Mouse (Mus musculus) forebrain, postnatal 0 days (tissue): ENCODE data around the gene Ralgps1. TPM values are rescaled to one million over a fixed set of nuclear protein-coding genes. Genes with fewer than 3 reads are reported as not detected.
A peak's percentile ranks its signal among the peaks of the same experiment; 100 is the strongest.

Experiments used
- ATAC-seq: fragments of 200-750 bp; cut with Nextera tagmentation; 2 replicates; pipeline ENCODE4 v1.8.0; 2017; ENCODE audit warnings: mild to moderate bottlenecking, moderate library complexity
- DNase-seq: peaks from one replicate; pipeline ENCODE4 v3.0.0-alpha.2; 2015
- H3K27ac ChIP-seq: fragments of 300-500 bp; sonication (generic); 2 replicates; pipeline ENCODE4 v1.5.1; 2014; ENCODE audit warnings: low read depth, mild to moderate bottlenecking, antibody characterized with exemption, low read length, moderate library complexity, mixed read lengths
- H3K27me3 ChIP-seq: fragments of 300-500 bp; sonication (generic); 2 replicates; pipeline ENCODE4 v1.6.1; 2014; ENCODE audit warnings: mild to moderate bottlenecking, low read length, mixed read lengths; ENCODE audit not compliant: insufficient read depth
- H3K36me3 ChIP-seq: fragments of 300-500 bp; sonication (generic); 2 replicates; pipeline ENCODE4 v1.6.1; 2014; ENCODE audit warnings: mild to moderate bottlenecking, moderate library complexity; ENCODE audit not compliant: insufficient read depth
- H3K4me1 ChIP-seq: fragments of 300-500 bp; sonication (generic); 2 replicates; pipeline ENCODE4 v1.6.1; 2014; ENCODE audit warnings: antibody characterized with exemption; ENCODE audit not compliant: insufficient read depth
- H3K4me2 ChIP-seq: fragments of 300-500 bp; sonication (generic); 2 replicates; pipeline ENCODE4 v1.6.1; 2014; ENCODE audit warnings: low read depth, mild to moderate bottlenecking, moderate library complexity
- H3K4me3 ChIP-seq: fragments of 300-500 bp; sonication (generic); 2 replicates; pipeline ENCODE4 v1.5.1; 2014; ENCODE audit warnings: low read depth, low read length, mixed read lengths
- H3K9ac ChIP-seq: fragments of 300-500 bp; sonication (generic); 2 replicates; pipeline ENCODE4 v1.6.1; 2014; ENCODE audit warnings: mild to moderate bottlenecking
- H3K9me3 ChIP-seq: fragments of 300-500 bp; sonication (generic); 2 replicates; pipeline ENCODE4 v1.6.1; 2016; ENCODE audit warnings: low read length
- CTCF ChIP-seq: sonication (generic); IDR thresholded peaks from 2 replicates; pipeline ENCODE4 v1.5.1; 2016; ENCODE audit warnings: antibody characterized with exemption, control low read depth, low read depth
- WGBS: fragments of 180-500 bp; shearing (Covaris S2); extraction: QIAGEN DNeasy Blood & Tissue Kit; methylation state at CpG from one replicate; pipeline ENCODE4 v1.1.7; 2014; 5-methylcytosine and 5-hydroxymethylcytosine counted together
- polyA plus RNA-seq: library from polyadenylated mRNA; unstranded; fragments of >200 nt; fragmentation: Nextera tagmentation; extraction: Ambion mirVana; gene quantifications from 2 replicates; pipeline ENCODE4 v1.2.1, GENCODE M21; 2015
- total RNA-seq: library from RNA; depleted of rRNA; stranded (reverse); fragments of >200 nt; gene quantifications from 2 replicates; pipeline ENCODE4 v1.2.3, GENCODE M21; 2014

Gene Ralgps1
- total and polyA plus RNA-seq, 2 experiments from 2014 or later = 24.6 to 66.9 TPM

DNA sequence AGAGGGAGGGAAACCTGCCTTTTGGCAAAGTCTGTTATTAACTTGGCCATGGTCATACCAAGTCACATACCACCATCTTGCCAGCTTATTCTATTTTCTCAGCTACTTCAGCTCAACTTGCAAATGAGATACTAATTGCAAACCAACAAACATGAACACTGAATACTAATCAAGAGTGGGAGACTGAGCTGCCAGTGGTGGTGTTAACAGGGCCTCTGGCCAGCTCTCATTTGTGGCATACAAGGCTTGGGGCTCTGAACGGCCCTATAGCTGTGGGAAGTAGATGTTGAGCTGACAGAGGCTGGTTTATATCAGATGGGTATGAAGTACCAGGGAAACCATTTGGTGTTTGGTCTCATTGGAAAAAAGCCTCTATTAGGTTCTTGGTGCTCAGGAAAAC lies 104.2 kb downstream of the Ralgps1 start:
- Histone ChIP-seq H3K9me3 (no peaks in the 10 kb centered on the region), H3K9ac (no peak overlapping the region), H3K4me3 (no peak overlapping the region), H3K4me1 (peaks cover 13% of the 10 kb centered on the region), H3K4me2 (no peak overlapping the region), H3K27ac (0 out of 2 replicates have a peak overlapping the region, but pooled peaks have one; percentile 21), H3K27me3 (no peaks in the 10 kb centered on the region), H3K36me3 (peaks cover 9% of the 10 kb centered on the region)
- DNase-seq (peak; percentile 57), ATAC-seq (peak; percentile 67)
- WGBS = 18% methylated on average over 1 of the region's 1 CpGs
- no peak for TF ChIP-seq CTCF

DNA sequence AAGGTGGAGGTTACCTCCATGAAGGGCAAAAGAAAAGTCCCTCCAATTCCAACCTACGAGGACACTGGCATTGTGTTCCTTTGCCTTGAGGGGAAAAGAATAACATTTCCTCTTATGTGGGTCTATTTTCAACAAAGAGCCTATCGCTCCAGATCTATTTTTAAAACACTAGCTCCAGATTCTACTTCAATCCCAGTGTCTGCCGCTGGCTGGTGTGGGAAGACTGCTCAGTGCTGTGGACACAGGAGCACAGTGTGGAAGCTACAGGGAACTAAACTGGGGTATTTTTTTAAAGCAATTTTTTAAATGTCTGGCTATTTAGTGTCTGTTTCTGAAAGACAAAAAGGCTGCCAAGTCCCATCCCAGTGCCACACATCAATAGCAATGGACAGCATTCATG lies 105.5 kb downstream of the Ralgps1 start:
- H3K36me3 ChIP-seq = peaks cover 6% of the 10 kb centered on the region

DNA sequence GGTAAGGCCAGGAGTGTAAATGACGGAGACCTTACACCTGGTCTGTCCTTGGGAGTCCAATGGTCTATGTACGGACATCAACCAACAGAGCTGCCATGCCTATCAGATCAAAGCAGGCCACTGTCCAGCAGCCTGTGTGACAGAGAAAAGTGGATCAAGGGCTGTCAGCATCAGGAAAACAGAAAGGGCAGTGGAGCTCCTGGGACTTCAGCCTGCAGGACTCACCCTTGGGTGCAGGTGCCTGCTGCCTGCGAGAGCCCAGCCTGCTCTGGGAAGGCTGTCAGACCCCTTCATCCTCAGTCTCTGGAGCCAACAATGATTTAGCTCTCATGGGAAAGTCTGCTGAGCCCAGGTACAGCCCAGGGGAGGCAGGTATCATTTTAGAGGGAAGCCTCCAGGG lies 109.8 kb downstream of the Ralgps1 start:
- no peak for DNase-seq
- 96% methylated on average over 3 of the region's 3 CpGs for WGBS
- Histone ChIP-seq H3K4me2 (no peak overlapping the region), H3K36me3 (peaks cover 14% of the 10 kb centered on the region), H3K9ac (no peak overlapping the region), H3K27me3 (no peaks in the 10 kb centered on the region), H3K4me1 (peaks cover 4% of the 10 kb centered on the region), H3K9me3 (no peaks in the 10 kb centered on the region), H3K4me3 (no peak overlapping the region), H3K27ac (no peak overlapping the region)
- no peak for TF ChIP-seq CTCF
- no peak for ATAC-seq

More for the DNA sequence above, 105.5 kb downstream of the Ralgps1 start:
- 63% methylated on average over 3 of the region's 3 CpGs for WGBS
- no peaks in the 10 kb centered on the region for H3K27me3 ChIP-seq
- H3K27ac ChIP-seq = peak overlapping the region; percentile 58
- TF ChIP-seq CTCF = no peak
- ATAC-seq (no peak), DNase-seq (no peak)
- peaks cover 11% of the 10 kb centered on the region for H3K4me1 ChIP-seq
- no peak overlapping the region for H3K9ac ChIP-seq
- H3K4me2 ChIP-seq = no peak overlapping the region
- H3K9me3 ChIP-seq = no peaks in the 10 kb centered on the region
- no peak overlapping the region for H3K4me3 ChIP-seq

DNA sequence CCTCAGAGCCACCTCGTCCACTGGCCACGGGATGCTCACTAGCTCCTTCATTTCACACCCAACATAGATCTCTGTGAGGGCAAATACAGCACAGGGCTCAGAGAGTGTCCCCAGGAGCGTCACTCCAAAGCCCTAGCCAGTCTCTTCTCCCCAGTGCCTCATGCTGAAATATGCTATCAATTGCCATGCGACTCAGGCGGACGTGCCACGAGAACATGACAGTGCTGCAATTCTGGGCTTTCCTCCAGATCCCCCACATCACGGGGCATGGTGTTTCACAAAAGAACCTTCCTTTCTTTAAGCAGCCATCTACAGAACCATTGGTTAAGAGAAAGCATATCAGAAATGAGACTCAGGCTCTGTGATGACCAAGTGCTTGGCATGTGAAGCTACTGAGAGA lies 110.5 kb downstream of the Ralgps1 start:
- H3K27me3 ChIP-seq = no peaks in the 10 kb centered on the region
- 44% methylated on average over 8 of the region's 8 CpGs for WGBS
- no peaks in the 10 kb centered on the region for H3K9me3 ChIP-seq
- no peak overlapping the region for H3K4me2 ChIP-seq
- no peak overlapping the region for H3K4me3 ChIP-seq
- H3K27ac ChIP-seq = no peak overlapping the region
- DNase-seq = peak; percentile 41
- peak; percentile 58 for ATAC-seq
- no peak for TF ChIP-seq CTCF
- peaks cover 16% of the 10 kb centered on the region for H3K36me3 ChIP-seq
- H3K9ac ChIP-seq = no peak overlapping the region
- H3K4me1 ChIP-seq = peaks cover 3% of the 10 kb centered on the region

DNA sequence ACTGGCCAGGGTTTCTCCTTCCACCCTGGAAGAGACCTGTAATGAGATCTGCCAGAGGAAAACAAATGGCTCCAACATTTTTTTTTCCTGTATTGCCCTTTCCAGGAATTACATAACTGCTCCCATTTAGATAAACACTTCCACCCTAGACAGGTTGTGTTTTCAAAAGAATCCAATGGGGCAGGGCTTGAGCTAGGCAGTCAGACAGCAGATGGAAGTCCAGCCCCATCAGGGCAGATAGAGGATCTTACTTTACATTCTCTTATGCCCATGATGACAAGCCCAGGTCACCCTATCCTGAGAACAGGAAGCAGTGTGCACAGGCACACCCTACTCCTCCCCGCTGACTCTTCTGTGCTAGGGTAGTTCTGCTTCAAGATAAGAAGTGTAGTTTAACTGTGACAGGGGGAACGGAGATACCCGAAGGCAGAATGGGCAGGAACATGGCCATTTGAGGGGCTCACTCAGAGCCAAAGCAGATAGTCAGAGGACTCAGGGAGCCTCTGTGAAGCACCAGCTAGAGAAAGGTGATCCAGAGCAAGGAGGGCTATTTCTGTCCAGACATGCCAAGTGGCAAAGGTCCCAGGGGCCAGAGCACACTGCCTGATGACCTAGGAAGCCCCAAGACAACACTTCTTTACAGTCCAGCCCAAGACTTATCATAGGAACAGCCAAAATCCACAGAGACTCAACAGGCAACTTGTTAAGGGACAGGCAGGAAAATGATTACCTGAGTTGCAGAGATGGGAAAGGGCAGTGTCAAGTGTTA lies 114.3 kb downstream of the Ralgps1 start:
- 95% methylated on average over 3 of the region's 3 CpGs for WGBS
- no peak for ATAC-seq
- Histone ChIP-seq H3K27me3 (no peaks in the 10 kb centered on the region), H3K9ac (no peak overlapping the region), H3K27ac (no peak overlapping the region), H3K4me3 (no peak overlapping the region), H3K9me3 (no peaks in the 10 kb centered on the region), H3K4me2 (no peak overlapping the region), H3K4me1 (no peaks in the 10 kb centered on the region; the same call in 1 of the 2 replicates), H3K36me3 (peaks cover 19% of the 10 kb centered on the region)
- no peak for TF ChIP-seq CTCF
- DNase-seq = no peak

DNA sequence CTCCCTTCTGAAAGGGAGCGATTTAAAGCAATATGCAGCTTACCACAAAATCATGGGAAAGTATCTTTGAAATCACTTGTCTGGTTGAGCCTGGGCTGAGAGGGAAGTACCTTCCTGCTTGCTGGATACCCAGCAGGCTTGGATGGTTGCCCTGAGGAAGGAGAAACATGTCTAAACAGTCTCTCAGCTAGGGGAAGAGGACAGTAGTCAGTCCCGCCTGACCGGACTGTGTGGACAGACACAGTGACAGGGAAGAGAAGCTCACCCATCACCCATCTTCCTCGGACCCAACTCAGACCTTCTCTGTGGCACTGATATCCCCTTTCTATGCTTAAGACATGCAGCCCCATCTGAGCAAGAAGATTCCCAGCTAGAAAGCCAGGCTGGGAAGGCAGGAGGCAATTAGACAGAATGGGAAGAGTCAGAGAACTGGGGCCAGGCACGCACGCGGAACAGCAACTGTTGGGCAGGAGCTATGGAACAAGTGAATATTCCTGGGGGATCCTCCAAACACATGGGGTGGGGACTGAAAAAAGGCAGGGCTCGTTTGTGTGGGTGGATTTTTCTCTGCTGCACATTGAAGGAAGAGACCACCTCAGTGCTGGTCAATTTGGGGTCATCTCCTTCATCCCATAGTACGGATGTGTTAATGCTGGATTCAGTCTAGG lies 116.8 kb downstream of the Ralgps1 start:
- Histone ChIP-seq H3K9me3 (no peaks in the 10 kb centered on the region), H3K4me2 (no peak overlapping the region), H3K27me3 (no peaks in the 10 kb centered on the region), H3K4me1 (no peaks in the 10 kb centered on the region), H3K36me3 (peaks cover 19% of the 10 kb centered on the region), H3K9ac (no peak overlapping the region), H3K27ac (no peak overlapping the region), H3K4me3 (no peak overlapping the region)
- ATAC-seq (no peak), DNase-seq (no peak)
- WGBS = 76% methylated on average over 9 of the region's 9 CpGs
- TF ChIP-seq CTCF = no peak

DNA sequence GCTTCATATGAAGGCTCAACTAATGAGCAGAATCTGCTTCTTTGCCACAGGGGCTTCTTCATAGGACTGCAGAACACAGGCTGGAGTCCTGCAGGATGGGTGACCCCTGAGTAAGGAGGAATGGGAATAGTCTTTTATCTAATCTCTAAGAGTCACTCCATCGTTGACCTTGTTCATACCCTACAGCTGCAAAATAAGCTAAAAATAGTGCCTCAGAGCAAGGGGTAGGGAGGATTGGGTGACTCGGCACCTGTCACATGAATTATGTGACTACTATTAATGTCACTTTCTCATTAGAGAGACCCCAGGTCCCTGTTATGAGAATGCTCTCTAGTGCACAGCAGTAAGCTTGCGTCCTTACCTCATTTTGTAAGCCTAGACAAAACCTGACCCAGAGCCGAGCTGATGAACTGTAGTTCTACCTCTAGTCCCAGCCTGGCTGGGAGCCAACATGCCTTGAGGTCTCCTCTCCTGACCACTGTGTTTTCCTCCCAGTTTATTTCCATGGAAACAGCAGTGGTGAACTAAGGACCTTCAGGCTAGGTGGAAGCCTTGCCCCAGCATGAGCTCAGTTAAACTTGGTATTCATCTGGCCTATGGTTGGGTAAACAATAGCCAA lies 117.6 kb downstream of the Ralgps1 start:
- H3K9me3 ChIP-seq = no peaks in the 10 kb centered on the region
- WGBS = 44% methylated on average over 4 of the region's 4 CpGs
- H3K9ac ChIP-seq = no peak overlapping the region
- ATAC-seq = no peak
- H3K4me2 ChIP-seq = no peak overlapping the region
- no peaks in the 10 kb centered on the region for H3K4me1 ChIP-seq
- H3K27ac ChIP-seq = no peak overlapping the region
- H3K36me3 ChIP-seq = peaks cover 25% of the 10 kb centered on the region
- no peaks in the 10 kb centered on the region for H3K27me3 ChIP-seq
- no peak overlapping the region for H3K4me3 ChIP-seq
- TF ChIP-seq CTCF = no peak
- DNase-seq = no peak
